Mouse (Mus musculus) lung, adult 2 months (tissue): ENCODE results near the gene Pkhd1. TPM values are rescaled to one million over a fixed set of nuclear protein-coding genes. Genes with fewer than 3 reads are reported as not detected.
A peak's percentile ranks its signal among the peaks of the same experiment; 100 is the strongest.
"Not testable (repeated sequence)": the region's sequence is repeated elsewhere in the genome, so short reads cannot be mapped to it uniquely, and the experiment has no call there.

Source experiments
- DNase-seq: peaks from one replicate; pipeline ENCODE4 v3.0.0; 2022
- H3K4me1 ChIP-seq: fragments of 200-500 bp; 2 replicates; pipeline ENCODE4 v1.6.1; 2011; ENCODE audit warnings: low read length; ENCODE audit not compliant: control insufficient read depth, insufficient read depth
- H3K4me3 ChIP-seq: fragments of 200-500 bp; replicated peaks from 2 replicates; pipeline ENCODE3; 2011; ENCODE audit warnings: low read depth, mild to moderate bottlenecking, control low read depth, low read length; ENCODE audit errors: extremely low read depth
- CTCF ChIP-seq: fragments of 200-500 bp; IDR thresholded peaks from 2 replicates; pipeline ENCODE4 v1.5.1; 2011; ENCODE audit warnings: mild to moderate bottlenecking, low read length, control low read depth; ENCODE audit not compliant: insufficient read depth
- POLR2A ChIP-seq: fragments of 200-500 bp; IDR thresholded peaks from 2 replicates; pipeline ENCODE4 v1.6.1; 2011; ENCODE audit warnings: low read depth, mild to moderate bottlenecking, control low read depth, low read length, borderline replicate concordance; ENCODE audit errors: extremely low read depth
- WGBS: fragments of 180-500 bp; shearing (Covaris S2); methylation state at CpG from one replicate; pipeline ENCODE4 v1.1.7; 2018; 5-methylcytosine and 5-hydroxymethylcytosine counted together
- polyA plus RNA-seq: library from polyadenylated mRNA; depleted of rRNA; stranded (reverse); fragments of >200 nt; gene quantifications from 2 replicates; pipeline ENCODE4 v1.2.3, GENCODE M21; 2012

The Pkhd1 gene
- polyA plus RNA-seq, 1 experiment: 0.19 TPM

- Histone ChIP-seq H3K4me1 (no peaks in the 10 kb centered on the region), H3K4me3 (no peak overlapping the region)
- WGBS: 48% methylated on average over 1 of the region's 1 CpGs
- no peak for TF ChIP-seq POLR2A
- no peak for TF ChIP-seq CTCF
- DNase-seq: no peak
Observed at GRCm38 (mm10) chr1:20454621-20455020, 163.2 kb downstream of the Pkhd1 start.

GRCm38 (mm10) chr1:20450074-20450473, 167.8 kb downstream of the Pkhd1 start:
- H3K4me3 ChIP-seq: no peak overlapping the region
- 31% methylated on average over 10 of the region's 10 CpGs for WGBS
- TF ChIP-seq CTCF (peak; percentile 37; the same call in 1 of the 2 replicates), POLR2A (no peak)
- H3K4me1 ChIP-seq: no peaks in the 10 kb centered on the region
- no peak for DNase-seq

DNA sequence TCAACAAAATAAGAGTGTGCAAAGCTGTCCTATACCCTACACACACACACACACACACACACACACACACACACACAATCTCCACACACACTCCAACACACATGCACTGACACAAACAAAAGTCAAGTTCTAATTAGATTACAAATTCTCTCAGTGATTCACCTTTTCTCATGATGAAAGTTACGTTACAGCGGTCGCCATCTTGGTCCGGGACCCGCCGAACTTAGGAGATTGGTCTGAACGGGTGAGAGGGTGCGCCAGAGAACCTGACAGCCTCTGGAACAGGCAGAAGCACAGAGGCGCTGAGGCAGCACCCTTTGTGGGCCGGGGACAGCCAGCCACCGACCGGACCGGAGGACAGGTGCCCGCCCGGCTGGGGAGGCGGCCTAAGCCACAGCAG, 185.8 kb downstream of the Pkhd1 start:
- WGBS: 85% methylated on average over 16 of the region's 16 CpGs
- H3K4me3 ChIP-seq, DNase-seq, H3K4me1 ChIP-seq: not testable (repeated sequence)

DNA sequence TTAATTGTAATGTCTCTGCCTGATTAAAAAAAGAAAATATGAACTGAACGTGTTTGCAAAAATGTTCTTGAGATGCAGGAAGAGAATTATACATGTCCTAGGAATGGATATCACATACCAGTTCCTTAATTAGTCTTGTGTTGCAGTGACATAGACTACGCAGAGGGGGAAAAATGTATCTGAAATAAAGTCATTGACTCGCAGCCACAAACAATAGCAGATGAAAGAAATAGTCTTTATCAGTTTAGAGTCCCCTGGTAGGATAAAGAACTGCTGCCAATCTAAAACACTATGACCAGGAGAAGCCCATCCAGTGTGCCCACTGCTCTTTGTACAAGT, 188.8 kb downstream of the Pkhd1 start:
- TF ChIP-seq POLR2A: no peak
- DNase-seq: no peak
- Histone ChIP-seq H3K4me3 (no peak overlapping the region), H3K4me1 (no peaks in the 10 kb centered on the region)
- WGBS: 81% methylated on average over 3 of the region's 3 CpGs

DNA sequence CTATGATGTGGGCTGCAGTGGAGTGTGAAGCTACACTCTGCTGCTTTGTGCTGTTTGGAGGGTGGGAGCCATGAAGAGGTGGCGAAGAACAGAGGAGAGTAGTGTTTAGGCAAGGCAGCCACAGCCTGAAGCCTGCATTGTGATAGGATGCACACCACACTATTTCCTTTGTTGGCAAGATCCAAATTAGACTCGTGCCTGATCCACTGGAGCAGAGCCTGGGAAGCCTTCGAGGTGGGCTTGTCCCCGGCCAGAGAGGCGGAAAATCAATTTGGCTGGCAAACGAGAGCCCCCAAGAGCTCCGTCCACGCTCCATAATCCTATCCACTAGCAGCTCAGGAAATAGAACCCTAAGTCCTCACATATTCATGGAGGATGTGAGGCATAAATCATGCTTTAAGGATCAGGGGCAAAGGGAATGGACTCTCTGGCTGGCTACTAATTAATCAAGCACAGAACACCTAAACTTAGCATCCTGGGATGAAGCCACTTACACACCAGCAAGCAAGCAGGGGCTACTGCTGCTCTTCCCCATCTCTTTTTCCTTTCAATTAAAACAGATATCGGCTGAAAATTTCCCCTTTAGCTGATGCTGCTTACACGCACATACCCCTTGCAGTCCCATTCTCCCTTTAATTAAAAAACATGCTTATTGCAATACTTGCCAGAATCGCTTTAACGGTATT, 189.4 kb downstream of the Pkhd1 start:
- WGBS: 79% methylated on average over 12 of the region's 12 CpGs
- Histone ChIP-seq H3K4me1 (no peaks in the 10 kb centered on the region), H3K4me3 (no peak overlapping the region)
- no peak for TF ChIP-seq CTCF
- TF ChIP-seq POLR2A: no peak
- DNase-seq: no peak

DNA sequence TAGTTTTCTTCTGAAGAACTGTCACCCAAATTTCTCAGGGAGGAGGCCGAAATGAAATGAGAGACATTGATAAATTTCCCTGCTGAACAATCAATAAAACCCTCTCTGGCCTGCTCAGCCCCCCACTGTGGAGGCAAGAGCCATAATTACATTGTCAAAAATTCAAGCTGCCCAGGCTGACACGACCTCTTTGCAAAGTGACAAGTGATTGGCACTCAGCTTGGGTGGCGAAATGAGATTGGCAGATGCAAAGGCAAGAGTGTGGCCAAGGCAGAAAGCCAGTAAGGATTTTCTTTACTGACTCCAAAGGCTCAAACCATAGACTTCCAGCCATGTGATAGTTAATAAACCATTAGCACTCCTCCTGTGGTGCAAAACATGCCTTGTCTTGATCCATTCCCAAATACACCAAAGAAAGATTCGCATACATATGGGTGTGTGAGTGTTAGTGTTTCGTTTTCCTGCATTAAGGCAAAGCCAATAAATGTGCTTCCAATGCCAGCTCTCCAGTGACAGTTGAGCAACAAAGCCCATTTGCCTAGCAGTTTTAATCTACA, 208.4 kb downstream of the Pkhd1 start:
- WGBS: 64% methylated on average over 5 of the region's 5 CpGs
- H3K4me1 ChIP-seq: no peaks in the 10 kb centered on the region
- no peak overlapping the region for H3K4me3 ChIP-seq
- DNase-seq: no peak
- TF ChIP-seq CTCF: no peak
- TF ChIP-seq POLR2A: no peak

DNA sequence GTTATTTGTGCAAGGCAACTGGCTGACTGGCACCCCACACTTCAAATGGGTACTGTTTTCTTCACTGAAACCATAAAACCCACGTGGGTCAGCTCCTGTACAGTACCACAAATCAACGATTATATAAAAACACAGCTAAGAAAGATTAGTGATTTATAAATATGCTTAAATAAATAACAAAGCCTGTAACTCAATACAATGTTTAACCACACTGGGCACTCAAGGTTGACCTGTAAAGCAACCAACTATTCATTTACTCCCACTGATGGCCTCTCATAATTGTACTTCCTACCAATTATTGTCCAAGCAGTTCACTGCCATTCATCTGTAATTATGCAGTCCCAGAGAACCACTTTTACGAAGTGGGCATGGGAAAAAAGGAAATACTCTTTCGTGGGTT, 219.5 kb downstream of the Pkhd1 start:
- H3K4me3 ChIP-seq: no peak overlapping the region
- H3K4me1 ChIP-seq: no peaks in the 10 kb centered on the region
- 48% methylated on average over 4 of the region's 4 CpGs for WGBS
- no peak for TF ChIP-seq CTCF
- TF ChIP-seq POLR2A: no peak
- DNase-seq: no peak

- no peak for DNase-seq
- WGBS: 70% methylated on average over 1 of the region's 1 CpGs
- no peak overlapping the region for H3K4me3 ChIP-seq
- no peaks in the 10 kb centered on the region for H3K4me1 ChIP-seq
- no peak for TF ChIP-seq POLR2A
- no peak for TF ChIP-seq CTCF
Observed at GRCm38 (mm10) chr1:20364437-20364836, 253.4 kb downstream of the Pkhd1 start.

DNA sequence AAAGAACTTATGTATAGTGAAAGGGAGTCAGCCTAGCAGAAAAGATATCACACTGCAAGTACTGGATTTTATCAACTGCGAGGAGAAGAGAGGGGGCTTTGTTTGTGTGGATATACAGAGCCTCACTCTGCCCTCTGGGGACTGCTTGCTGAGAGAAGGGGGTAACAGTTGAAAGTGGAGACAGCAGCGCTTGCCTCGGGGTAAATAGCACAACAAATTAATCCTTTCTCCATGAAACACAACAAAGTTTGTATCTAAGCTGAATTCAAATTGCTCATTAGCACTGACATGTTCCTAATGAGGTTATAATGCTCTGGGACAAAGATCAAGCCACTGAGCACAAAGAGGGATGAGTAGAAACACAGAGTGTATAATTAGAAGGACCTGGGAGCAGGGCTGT, 273.2 kb downstream of the Pkhd1 start:
- TF ChIP-seq CTCF (no peak), POLR2A (no peak)
- Histone ChIP-seq H3K4me1 (no peaks in the 10 kb centered on the region), H3K4me3 (no peak overlapping the region)
- WGBS: 47% methylated on average over 3 of the region's 3 CpGs
- DNase-seq: no peak

GRCm38 (mm10) chr1:20311485-20311884, 306.4 kb downstream of the Pkhd1 start:
- TF ChIP-seq POLR2A (no peak), CTCF (0 out of 2 replicates have a peak, but pooled peaks have one; percentile 18)
- DNase-seq: peak; percentile 8
- no peaks in the 10 kb centered on the region for H3K4me1 ChIP-seq
- WGBS: 0% methylated on average over 2 of the region's 2 CpGs
- H3K4me3 ChIP-seq: no peak overlapping the region

DNA sequence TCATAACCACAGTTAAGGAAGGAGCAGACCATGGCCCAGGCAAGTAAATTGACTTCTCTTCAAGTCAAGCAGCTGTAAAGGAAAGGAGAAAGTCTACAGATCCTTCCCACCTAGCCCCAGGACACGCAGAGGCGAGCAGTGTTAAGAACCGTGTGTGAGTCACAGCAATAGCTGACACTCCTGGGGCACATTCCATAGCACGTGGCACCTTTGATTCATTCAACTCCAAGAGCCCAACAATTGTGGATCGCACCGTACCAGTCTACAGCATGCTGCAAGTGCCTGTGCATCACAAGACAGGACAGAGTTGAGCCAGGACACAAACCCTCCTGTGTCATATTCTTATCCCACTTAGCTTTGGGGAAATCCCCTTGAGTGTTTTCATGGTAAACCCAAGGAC, 306.9 kb downstream of the Pkhd1 start:
- DNase-seq: no peak
- no peak for TF ChIP-seq CTCF
- no peak for TF ChIP-seq POLR2A

More for the DNA sequence above, 306.9 kb downstream of the Pkhd1 start:
- 60% methylated on average over 6 of the region's 6 CpGs for WGBS
- Histone ChIP-seq H3K4me3 (no peak overlapping the region), H3K4me1 (no peaks in the 10 kb centered on the region)
